Mouse (Mus musculus): Measurements from ENCODE around the gene Ccdc57.

Ccdc57 gene

DNA sequence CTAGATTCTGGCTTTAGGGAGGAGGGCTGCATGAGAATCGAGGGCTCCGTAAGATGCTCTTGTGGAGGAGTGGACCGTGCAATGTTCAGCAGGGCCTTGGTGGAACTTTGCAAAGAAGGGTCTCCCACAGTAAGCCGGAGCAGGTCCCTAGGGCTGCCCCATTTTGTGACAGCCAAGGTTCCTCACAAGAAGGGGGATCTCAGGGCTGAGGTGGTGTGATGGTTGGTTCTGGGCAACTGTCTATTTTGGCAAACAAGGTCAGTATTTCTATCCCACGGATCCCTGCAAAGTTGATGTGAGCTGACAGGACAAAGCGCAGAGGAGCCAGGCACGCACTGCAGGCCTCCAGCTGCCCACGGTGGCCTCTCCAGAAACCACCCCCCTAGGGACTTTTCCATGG lies 18.6 kb upstream of the Ccdc57 start:
- peak; percentile 9 for DNase-seq

- DNase-seq = peak; percentile 100
These were observed 17.9 kb upstream of the Ccdc57 start for GRCm38 (mm10) chr11:120950281-120951202.

GRCm38 (mm10) chr11:120949863-120950262 lies 17.2 kb upstream of the Ccdc57 start:
- DNase-seq = peak; percentile 46

- DNase-seq = peak; percentile 81
These were observed 16.5 kb upstream of the Ccdc57 start for GRCm38 (mm10) chr11:120948861-120949851.

- peak; percentile 41 for DNase-seq
These were observed 15.7 kb upstream of the Ccdc57 start, which contains the start of gene Slc16a3 for GRCm38 (mm10) chr11:120948328-120948727. Gene Slc16a3, plus strand, starts transcription at chr11:120948480.

GRCm38 (mm10) chr11:120945926-120946325 lies 13.3 kb upstream of the Ccdc57 start:
- DNase-seq = no peak

DNA sequence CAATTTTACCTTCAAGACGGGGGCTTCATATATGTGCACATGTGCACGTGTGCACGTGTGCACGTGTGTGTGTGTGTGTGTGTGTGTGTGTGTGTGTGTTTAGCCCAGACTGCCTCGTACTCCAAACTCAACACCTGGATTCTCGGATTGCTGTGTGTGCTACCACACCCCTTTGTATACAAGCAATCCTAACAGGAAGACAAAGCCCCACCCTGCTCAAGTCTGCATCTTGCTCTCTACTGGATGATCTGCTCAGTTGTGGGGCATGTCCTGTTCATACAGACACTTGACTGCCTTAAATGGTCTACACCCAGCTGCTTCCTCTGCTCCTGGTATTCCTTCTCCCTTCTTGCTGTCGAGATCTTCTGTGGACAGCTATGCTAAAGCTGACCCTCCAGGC lies 12.6 kb upstream of the Ccdc57 start:
- no peak for DNase-seq

GRCm38 (mm10) chr11:120940959-120941358 lies 8.3 kb upstream of the Ccdc57 start:
- DNase-seq = peak; percentile 2

- peak; percentile 43 for DNase-seq
These were observed 7.2 kb upstream of the Ccdc57 start for GRCm38 (mm10) chr11:120939712-120940341.

DNA sequence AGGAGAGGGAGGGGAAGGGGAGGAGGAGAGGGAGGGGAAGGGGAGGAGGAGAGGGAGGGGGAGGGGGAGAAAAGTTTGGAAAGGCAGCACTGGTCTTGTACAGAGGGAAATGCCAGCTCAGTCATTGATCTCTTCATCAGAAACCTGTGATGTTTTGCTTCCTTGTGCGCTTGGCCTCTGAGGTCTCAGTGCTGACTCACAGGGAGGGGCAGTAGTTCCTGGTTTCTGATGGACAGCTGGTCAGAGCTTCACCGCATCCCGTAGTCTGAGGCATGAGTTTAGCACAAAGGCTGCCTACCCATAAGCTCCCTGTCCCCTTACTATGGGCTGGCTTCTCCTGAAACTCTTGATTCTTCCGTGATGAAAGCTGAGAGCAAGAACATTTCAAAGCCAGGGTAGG lies 6.1 kb upstream of the Ccdc57 start:
- DNase-seq = peak; percentile 74

DNA sequence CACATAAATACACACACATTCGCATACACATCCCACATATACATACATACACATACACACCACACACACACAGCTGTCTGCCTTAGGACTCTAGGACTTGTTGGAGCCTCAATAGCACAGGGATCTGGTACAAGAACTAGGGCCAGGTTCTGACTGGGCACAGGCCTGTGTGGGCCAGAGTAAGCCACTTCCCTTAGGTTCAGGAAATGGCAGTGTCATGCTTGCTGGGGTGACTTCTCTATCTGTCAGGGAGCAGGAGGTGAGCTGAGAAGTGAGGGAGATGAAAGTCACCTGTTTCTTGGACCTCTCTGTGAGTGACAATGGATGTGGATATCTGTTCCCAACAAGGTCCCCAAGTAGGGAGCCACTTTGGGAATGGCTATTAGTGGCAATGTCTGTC lies 5.3 kb upstream of the Ccdc57 start:
- DNase-seq = peak; percentile 48

GRCm38 (mm10) chr11:120931479-120931878 lies 1.2 kb downstream of the Ccdc57 start:
- no peak for DNase-seq

DNA sequence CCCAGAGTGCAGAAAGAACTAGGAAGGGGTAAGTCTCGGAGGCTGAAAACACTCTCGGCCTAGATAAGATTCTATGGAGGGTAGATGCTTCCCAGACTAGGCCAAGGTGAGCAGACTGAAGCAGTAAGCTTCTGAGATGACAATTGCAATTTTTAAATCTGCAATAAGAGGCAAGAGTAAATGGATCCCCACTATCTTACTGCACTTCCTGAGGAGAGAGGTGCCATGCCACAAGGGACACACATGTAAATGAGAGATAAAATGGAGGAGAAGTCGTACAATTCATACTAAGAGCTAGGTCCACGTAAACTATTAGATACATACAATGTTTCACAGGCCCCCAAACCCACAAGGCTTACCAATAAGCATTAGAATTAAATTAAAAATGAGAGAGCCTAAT lies 4.2 kb downstream of the Ccdc57 start:
- no peak for DNase-seq

- DNase-seq = no peak
These were observed 10.1 kb downstream of the Ccdc57 start for GRCm38 (mm10) chr11:120922528-120922927.

GRCm38 (mm10) chr11:120917756-120918155 lies 14.9 kb downstream of the Ccdc57 start:
- DNase-seq = no peak

DNA sequence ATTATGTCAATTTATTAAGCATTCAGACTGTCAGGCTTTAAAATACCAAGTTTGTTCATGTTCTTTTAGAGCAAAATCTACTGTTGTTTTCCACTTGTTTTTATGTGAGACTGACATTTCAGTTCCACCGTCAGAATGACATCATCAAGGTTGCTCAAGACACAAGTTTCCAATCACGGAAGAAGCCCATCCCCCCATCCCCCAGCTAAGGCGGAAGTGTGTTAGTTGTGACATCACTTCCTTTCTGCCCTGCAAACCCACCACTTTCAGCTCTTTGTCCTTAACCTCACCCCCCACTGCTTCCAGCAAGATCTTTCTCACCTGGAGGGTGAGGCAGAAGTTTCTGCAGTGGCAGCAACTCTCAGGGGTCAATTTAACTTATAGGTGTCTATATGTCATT lies 16.2 kb downstream of the Ccdc57 start:
- DNase-seq = no peak

- no peak for DNase-seq
These were observed 18.9 kb downstream of the Ccdc57 start for GRCm38 (mm10) chr11:120913796-120914195.

DNA sequence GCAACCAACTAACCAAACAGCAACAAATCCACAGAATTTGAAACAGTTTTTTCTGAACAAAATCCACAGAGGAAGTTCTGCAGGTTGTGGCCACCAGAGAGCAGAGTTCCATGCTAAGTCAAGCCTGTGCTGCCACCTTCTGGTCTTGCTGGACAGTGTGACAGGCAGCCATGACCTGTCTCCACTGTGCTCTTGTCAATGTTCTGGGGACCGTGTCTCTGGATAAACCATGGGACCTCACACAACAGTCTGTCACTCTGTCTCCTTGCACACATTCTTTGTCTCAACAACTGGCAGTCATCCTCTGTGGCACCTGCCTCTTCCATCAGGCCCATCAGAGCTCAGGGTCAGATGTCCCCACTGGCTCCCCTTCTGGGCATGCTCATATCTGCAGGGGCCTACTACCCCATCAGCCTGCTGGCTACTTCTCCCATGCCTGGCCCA lies 27.2 kb downstream of the Ccdc57 start:
- DNase-seq = peak; percentile 83

- DNase-seq = no peak
These were observed 28.1 kb downstream of the Ccdc57 start for GRCm38 (mm10) chr11:120904561-120904960.

DNA sequence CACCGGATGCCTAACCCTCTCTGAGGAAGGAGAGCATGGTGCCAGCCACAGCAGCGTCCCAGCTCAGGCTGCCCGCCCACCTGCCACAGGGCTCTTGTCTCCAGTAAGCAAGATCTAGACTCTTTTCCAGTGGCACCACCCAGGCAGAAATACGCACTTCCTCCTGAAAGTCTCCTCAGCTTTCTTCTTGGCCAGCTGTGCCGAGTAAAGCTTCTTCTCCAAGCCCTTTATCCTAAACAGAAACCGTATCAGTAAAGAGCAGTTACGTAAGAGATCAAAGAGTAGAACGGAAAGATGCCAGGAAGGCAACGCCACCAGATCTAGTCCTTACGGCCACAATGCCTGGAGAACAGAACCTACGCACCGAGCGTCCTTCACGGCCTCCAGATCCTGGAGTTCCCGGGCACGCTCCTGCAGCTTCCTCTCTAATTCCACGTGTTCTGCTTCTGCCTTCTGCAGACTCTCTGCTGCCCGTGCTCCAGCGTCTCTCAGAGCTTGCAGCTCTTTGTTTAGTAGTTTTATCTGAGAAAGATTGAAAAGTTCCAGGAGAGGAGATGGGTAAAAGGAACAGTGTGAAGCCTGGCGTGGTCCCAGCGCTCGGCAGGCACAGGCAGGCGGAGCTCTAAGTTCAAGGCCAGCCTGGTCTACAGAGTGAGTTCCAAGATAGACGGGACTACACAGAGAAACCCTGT lies 29.4 kb downstream of the Ccdc57 start:
- DNase-seq = no peak

GRCm38 (mm10) chr11:120902487-120903142 lies 30.1 kb downstream of the Ccdc57 start:
- peak; percentile 78 for DNase-seq
